Mouse (Mus musculus): Measurements from ENCODE around the gene Bcl2l12. TPM values are rescaled to one million over a fixed set of nuclear protein-coding genes. Genes with fewer than 3 reads are reported as not detected.

Bcl2l12 gene
- polyA plus RNA-seq, 1 experiment: 73.7 TPM

- H3K36me3 ChIP-seq (replicated peaks; ENCODE audit: low read length): peaks cover 32% of the 10 kb centered on the region
- peaks cover 28% of the 10 kb centered on the region for H3K4me1 ChIP-seq
- TF ChIP-seq GATA1 (IDR thresholded peaks at IDR 0.05; ENCODE audit: borderline replicate concordance, low read length): no peak
- TF ChIP-seq FLI1 (IDR thresholded peaks at IDR 0.05; ENCODE audit: low read length): no peak
- H3K4me3 ChIP-seq (replicated peaks): no peak overlapping the region
- no peaks in the 10 kb centered on the region for H3K9me3 ChIP-seq
- no peaks in the 10 kb centered on the region for H3K27me3 ChIP-seq (replicated peaks)
Measured at GRCm38 (mm10) chr7:45020225-45020624, 21.7 kb upstream of the Bcl2l12 start.

GRCm38 (mm10) chr7:45019031-45019571 is 20.6 kb upstream of the Bcl2l12 start:
- Histone ChIP-seq H3K27me3 (replicated peaks) (no peaks in the 10 kb centered on the region), H3K36me3 (replicated peaks; ENCODE audit: low read length) (peaks cover 32% of the 10 kb centered on the region), H3K9me3 (no peaks in the 10 kb centered on the region), H3K4me3 (replicated peaks) (peak overlapping the region; percentile 97), H3K4me1 (peaks cover 40% of the 10 kb centered on the region)
- TF ChIP-seq FLI1 (IDR thresholded peaks at IDR 0.05; ENCODE audit: low read length): no peak
- no peak for TF ChIP-seq GATA1 (IDR thresholded peaks at IDR 0.05; ENCODE audit: borderline replicate concordance, low read length)

GRCm38 (mm10) chr7:45017242-45018061 is 18.9 kb upstream of the Bcl2l12 start, which contains the start of gene Rras:
Gene Rras (plus strand): TSS chr7:45017961.
- Histone ChIP-seq H3K27me3 (replicated peaks) (no peaks in the 10 kb centered on the region), H3K9me3 (no peaks in the 10 kb centered on the region), H3K36me3 (replicated peaks; ENCODE audit: low read length) (peaks cover 44% of the 10 kb centered on the region), H3K4me1 (peaks cover 56% of the 10 kb centered on the region), H3K4me3 (replicated peaks) (peak within 1 kb of the TSS; percentile 97)
- TF ChIP-seq FLI1 (IDR thresholded peaks at IDR 0.05; ENCODE audit: low read length) (no peak), GATA1 (IDR thresholded peaks at IDR 0.05; ENCODE audit: borderline replicate concordance, low read length) (peak; percentile 42; the same call in 1 of the 3 replicates)

GRCm38 (mm10) chr7:45016761-45017160 is 18.2 kb upstream of the Bcl2l12 start:
- TF ChIP-seq GATA1 (IDR thresholded peaks at IDR 0.05; ENCODE audit: borderline replicate concordance, low read length) (no peak), FLI1 (IDR thresholded peaks at IDR 0.05; ENCODE audit: low read length) (no peak)
- peaks cover 49% of the 10 kb centered on the region for H3K36me3 ChIP-seq (replicated peaks; ENCODE audit: low read length)
- peak overlapping the region; percentile 97 for H3K4me3 ChIP-seq (replicated peaks)
- no peaks in the 10 kb centered on the region for H3K27me3 ChIP-seq (replicated peaks)
- peaks cover 63% of the 10 kb centered on the region for H3K4me1 ChIP-seq
- no peaks in the 10 kb centered on the region for H3K9me3 ChIP-seq

- TF ChIP-seq GATA1 (IDR thresholded peaks at IDR 0.05; ENCODE audit: borderline replicate concordance, low read length) (no peak), FLI1 (IDR thresholded peaks at IDR 0.05; ENCODE audit: low read length) (no peak)
- Histone ChIP-seq H3K9me3 (no peaks in the 10 kb centered on the region), H3K4me1 (peaks cover 69% of the 10 kb centered on the region), H3K4me3 (replicated peaks) (peak within 1 kb of the TSS; percentile 97), H3K36me3 (replicated peaks; ENCODE audit: low read length) (peaks cover 49% of the 10 kb centered on the region), H3K27me3 (replicated peaks) (no peaks in the 10 kb centered on the region)
Measured at GRCm38 (mm10) chr7:45015957-45016612, 17.6 kb upstream of the Bcl2l12 start, which contains the start of gene Scaf1. Gene Scaf1 (minus strand): TSS chr7:45016363.

GRCm38 (mm10) chr7:45015344-45015956 is 16.9 kb upstream of the Bcl2l12 start:
- H3K4me3 ChIP-seq (replicated peaks): peak overlapping the region; percentile 97
- no peak for TF ChIP-seq FLI1 (IDR thresholded peaks at IDR 0.05; ENCODE audit: low read length)
- H3K36me3 ChIP-seq (replicated peaks; ENCODE audit: low read length): peaks cover 48% of the 10 kb centered on the region
- peaks cover 69% of the 10 kb centered on the region for H3K4me1 ChIP-seq
- no peaks in the 10 kb centered on the region for H3K9me3 ChIP-seq
- no peaks in the 10 kb centered on the region for H3K27me3 ChIP-seq (replicated peaks)

GRCm38 (mm10) chr7:45014096-45014451 is 15.6 kb upstream of the Bcl2l12 start:
- TF ChIP-seq GATA1 (IDR thresholded peaks at IDR 0.05; ENCODE audit: borderline replicate concordance, low read length): no peak
- TF ChIP-seq FLI1 (IDR thresholded peaks at IDR 0.05; ENCODE audit: low read length): no peak
- H3K27me3 ChIP-seq (replicated peaks): no peaks in the 10 kb centered on the region
- H3K4me1 ChIP-seq: peaks cover 56% of the 10 kb centered on the region
- H3K36me3 ChIP-seq (replicated peaks; ENCODE audit: low read length): peaks cover 53% of the 10 kb centered on the region
- H3K9me3 ChIP-seq: no peaks in the 10 kb centered on the region
- no peak overlapping the region for H3K4me3 ChIP-seq (replicated peaks)

- Histone ChIP-seq H3K4me1 (peaks cover 51% of the 10 kb centered on the region), H3K9me3 (no peaks in the 10 kb centered on the region), H3K36me3 (replicated peaks; ENCODE audit: low read length) (peaks cover 58% of the 10 kb centered on the region), H3K4me3 (replicated peaks) (no peak overlapping the region), H3K27me3 (replicated peaks) (no peaks in the 10 kb centered on the region)
- TF ChIP-seq FLI1 (IDR thresholded peaks at IDR 0.05; ENCODE audit: low read length) (no peak), GATA1 (IDR thresholded peaks at IDR 0.05; ENCODE audit: borderline replicate concordance, low read length) (no peak)
Measured at GRCm38 (mm10) chr7:45013366-45014095, 15.0 kb upstream of the Bcl2l12 start.

- Histone ChIP-seq H3K4me1 (peaks cover 47% of the 10 kb centered on the region), H3K36me3 (replicated peaks; ENCODE audit: low read length) (peaks cover 65% of the 10 kb centered on the region), H3K4me3 (replicated peaks) (no peak overlapping the region), H3K9me3 (no peaks in the 10 kb centered on the region), H3K27me3 (replicated peaks) (no peaks in the 10 kb centered on the region)
- TF ChIP-seq GATA1 (IDR thresholded peaks at IDR 0.05; ENCODE audit: borderline replicate concordance, low read length) (no peak), FLI1 (IDR thresholded peaks at IDR 0.05; ENCODE audit: low read length) (no peak)
Measured at GRCm38 (mm10) chr7:45012824-45013223, 14.3 kb upstream of the Bcl2l12 start.
